Mouse (Mus musculus): ENCODE measurements around the gene Zscan10. TPM values are rescaled to one million over a fixed set of nuclear protein-coding genes. Genes with fewer than 3 reads are reported as not detected.

The Zscan10 gene
- polyA plus RNA-seq, 1 experiment from 2014 or later = not detected

Other genes with a start within 250 kb of the Zscan10 start
- not detected in 2 replicates for gene Vmn2r116, start 216.3 kb upstream of the Zscan10 start, polyA plus RNA-seq (2015; fragmentation: Nextera tagmentation; extraction: Ambion mirVana)
- gene Vmn2r117, start 121.2 kb upstream of the Zscan10 start, polyA plus RNA-seq (2015; fragmentation: Nextera tagmentation; extraction: Ambion mirVana) = not detected in 2 replicates
- 20.7 and 22.4 TPM in 2 replicates for gene Zfp213, start 36.6 kb upstream of the Zscan10 start, polyA plus RNA-seq (2015; fragmentation: Nextera tagmentation; extraction: Ambion mirVana)
- gene Zfp13, start 1.4 kb upstream of the Zscan10 start, polyA plus RNA-seq (2015; fragmentation: Nextera tagmentation; extraction: Ambion mirVana) = 21.2 and 26.8 TPM in 2 replicates
- gene Mmp25, start 44.4 kb downstream of the Zscan10 start, polyA plus RNA-seq (2015; fragmentation: Nextera tagmentation; extraction: Ambion mirVana) = 0.81 and 0.87 TPM in 2 replicates
- gene Bicdl2, start 59.6 kb downstream of the Zscan10 start, polyA plus RNA-seq (2015; fragmentation: Nextera tagmentation; extraction: Ambion mirVana) = 0.14 and 0.35 TPM in 2 replicates
- 56.8 and 60.3 TPM in 2 replicates for gene Hcfc1r1, start 72.7 kb downstream of the Zscan10 start, polyA plus RNA-seq (2015; fragmentation: Nextera tagmentation; extraction: Ambion mirVana)
- 45.3 and 47.4 TPM in 2 replicates for gene Thoc6, start 73.0 kb downstream of the Zscan10 start, polyA plus RNA-seq (2015; fragmentation: Nextera tagmentation; extraction: Ambion mirVana)
- 3.8 and 5.5 TPM in 2 replicates for gene Tnfrsf12a, start 76.6 kb downstream of the Zscan10 start, polyA plus RNA-seq (2015; fragmentation: Nextera tagmentation; extraction: Ambion mirVana)
- gene Cldn6, start 78.4 kb downstream of the Zscan10 start, polyA plus RNA-seq (2015; fragmentation: Nextera tagmentation; extraction: Ambion mirVana) = 0.30 and 0.50 TPM in 2 replicates
- 2.0 and 3.3 TPM in 2 replicates for gene Cldn9, start 83.2 kb downstream of the Zscan10 start, polyA plus RNA-seq (2015; fragmentation: Nextera tagmentation; extraction: Ambion mirVana)
- not detected in 2 replicates for gene 1520401A03Rik, start 121.9 kb downstream of the Zscan10 start, polyA plus RNA-seq (2015; fragmentation: Nextera tagmentation; extraction: Ambion mirVana)
- 36.7 and 41.0 TPM in 2 replicates for gene Pkmyt1, start 125.5 kb downstream of the Zscan10 start, polyA plus RNA-seq (2015; fragmentation: Nextera tagmentation; extraction: Ambion mirVana)
- 29.8 and 32.7 TPM in 2 replicates for gene Paqr4, start 140.0 kb downstream of the Zscan10 start, polyA plus RNA-seq (2015; fragmentation: Nextera tagmentation; extraction: Ambion mirVana)
- 0.24 and 0.37 TPM in 2 replicates for gene Kremen2, start 145.0 kb downstream of the Zscan10 start, polyA plus RNA-seq (2015; fragmentation: Nextera tagmentation; extraction: Ambion mirVana)
- gene Flywch1, start 170.7 kb downstream of the Zscan10 start, polyA plus RNA-seq (2015; fragmentation: Nextera tagmentation; extraction: Ambion mirVana) = 165 and 176 TPM in 2 replicates
- gene Flywch2, start 185.2 kb downstream of the Zscan10 start, polyA plus RNA-seq (2015; fragmentation: Nextera tagmentation; extraction: Ambion mirVana) = 34.3 and 40.1 TPM in 2 replicates
- 605 and 611 TPM in 2 replicates for gene Srrm2, start 189.7 kb downstream of the Zscan10 start, polyA plus RNA-seq (2015; fragmentation: Nextera tagmentation; extraction: Ambion mirVana)
- 1,249 and 1,327 TPM in 2 replicates for gene Elob, start 228.3 kb downstream of the Zscan10 start, polyA plus RNA-seq (2015; fragmentation: Nextera tagmentation; extraction: Ambion mirVana)
- not detected in 2 replicates for gene Prss33, start 235.2 kb downstream of the Zscan10 start, polyA plus RNA-seq (2015; fragmentation: Nextera tagmentation; extraction: Ambion mirVana)
- gene Prss32, start 243.0 kb downstream of the Zscan10 start, polyA plus RNA-seq (2015; fragmentation: Nextera tagmentation; extraction: Ambion mirVana) = not detected in 2 replicates
- gene Prss41, start 243.3 kb downstream of the Zscan10 start, polyA plus RNA-seq (2015; fragmentation: Nextera tagmentation; extraction: Ambion mirVana) = 1.2 and 1.3 TPM in 2 replicates